In the genomic region with DNA sequence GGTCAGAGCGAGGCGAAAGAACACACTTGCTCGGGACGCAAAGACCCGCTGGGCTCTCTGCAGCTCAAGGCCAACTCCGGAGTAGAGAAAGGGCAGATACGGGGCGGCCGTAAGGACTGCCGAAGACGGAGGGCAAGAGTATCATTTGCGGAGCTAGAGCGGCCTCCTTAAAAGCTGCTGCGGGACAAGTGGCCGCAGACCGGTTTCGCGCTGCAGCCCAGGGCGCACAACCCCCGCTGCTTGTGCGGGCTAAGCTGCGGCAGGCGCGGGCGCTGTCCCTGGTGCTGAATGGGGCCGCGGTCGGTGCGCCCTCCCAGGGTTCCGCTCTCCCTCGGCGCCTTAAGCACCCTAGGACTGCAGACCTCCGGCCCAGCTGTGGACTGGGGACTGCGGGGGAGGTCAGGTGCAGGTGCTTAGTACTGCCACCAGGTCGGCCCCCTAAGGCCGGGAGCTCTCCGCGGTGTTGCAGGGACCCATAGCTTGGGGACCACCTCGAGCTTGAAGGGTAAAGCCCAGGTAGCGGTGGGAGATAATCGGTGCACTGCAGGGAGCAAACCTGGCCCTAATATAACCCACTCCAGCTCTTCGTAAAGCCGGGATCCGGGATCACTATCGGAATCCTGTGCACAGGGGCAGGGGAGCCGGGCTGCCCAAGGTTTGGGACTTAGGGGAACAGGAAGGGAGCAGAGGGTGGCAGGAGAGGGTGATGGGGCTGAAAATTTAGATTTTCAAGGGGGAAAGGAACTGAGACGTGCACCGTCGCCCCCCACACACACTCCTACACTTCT, we compare ENCODE assay signal across 9 mouse cellular contexts. TPM values are rescaled to one million over a fixed set of nuclear protein-coding genes. Genes with fewer than 3 reads are reported as not detected.
DNase-seq lines count a peak whose midpoint lies in the region; ATAC-seq and TF ChIP-seq lines count a peak whose summit lies in the region.
"Had no signal": no experiment of that assay in that cellular context is flagged by ENCODE, and none has a peak within 500 bp of the region (broad histone marks: within the 10 kb centered on the region; RNA-seq: fewer than 3 reads in every experiment).

No protein-coding gene starts in this region.

- H3K9ac ChIP-seq in hindbrain, postnatal 0 days (replicated peaks; ENCODE audit: low read length), result peak overlapping the region; percentile 67
- H3K9ac ChIP-seq in limb, embryonic 12.5 days (replicated peaks), result no peak overlapping the region
- peak overlapping the region; percentile 38 for H3K9ac ChIP-seq in midbrain, embryonic 15.5 days

- H3K9me3 ChIP-seq in hindbrain, postnatal 0 days (ENCODE audit: low read length), result no peaks in the 10 kb centered on the region
- no peaks in the 10 kb centered on the region for H3K9me3 ChIP-seq in limb, embryonic 12.5 days
- no peaks in the 10 kb centered on the region for H3K9me3 ChIP-seq in midbrain, embryonic 15.5 days

- no peak overlapping the region for H3K27ac ChIP-seq in gastrocnemius, adult 2 months
- peak overlapping the region; percentile 77 for H3K27ac ChIP-seq in hindbrain, postnatal 0 days
- H3K27ac ChIP-seq in limb, embryonic 12.5 days, result no peak overlapping the region
- peak overlapping the region; percentile 67 for H3K27ac ChIP-seq in midbrain, embryonic 15.5 days

- H3K36me3 ChIP-seq in hindbrain, postnatal 0 days (ENCODE audit: insufficient read depth, low read length), result no peaks in the 10 kb centered on the region
- H3K36me3 ChIP-seq in limb, embryonic 12.5 days, result no peaks in the 10 kb centered on the region
- no peaks in the 10 kb centered on the region for H3K36me3 ChIP-seq in midbrain, embryonic 15.5 days (replicated peaks)

- under 1% methylated on average over 49 of the region's 49 CpGs for WGBS in hindbrain, postnatal 0 days
- under 1% methylated on average over 49 of the region's 49 CpGs for WGBS in limb, embryonic 12.5 days
- WGBS in midbrain, embryonic 15.5 days, result under 1% methylated on average over 49 of the region's 49 CpGs

- TF ChIP-seq CTCF in gastrocnemius, adult 2 months (IDR thresholded peaks at IDR 0.05), result no peak
- TF ChIP-seq CTCF in hindbrain, postnatal 0 days (IDR thresholded peaks at IDR 0.05; ENCODE audit: low read depth), result peak; percentile 36

- peak; percentile 31 for DNase-seq in layer of hippocampus, adult 11-12 months (ENCODE audit: low spot score)
- no peak for DNase-seq in layer of hippocampus, adult 9-11 months
- peak; percentile 53 to 64 for DNase-seq in cerebellum, postnatal 14 days
- DNase-seq in gastrocnemius, adult 2 months, result peak; percentile 71
- peak; percentile 64 for DNase-seq in hindbrain, postnatal 0 days (ENCODE audit: low spot score)
- DNase-seq in testis, postnatal 10 days (ENCODE audit: low spot score), result peak; percentile 84

- intact Hi-C loops in gastrocnemius, adult 2 months (cut with DNase I), result no loop called here

- ATAC-seq in hindbrain, postnatal 0 days, result peak; percentile 24
- peak; percentile 60; the same call in 1 of the 2 replicates for ATAC-seq in limb, embryonic 12.5 days (ENCODE audit: insufficient number of reproducible peaks, insufficient read depth, low FRiP score, low TSS enrichment, low read depth)
- peak; percentile 48 for ATAC-seq in midbrain, embryonic 15.5 days (replicated peaks)

- peak overlapping the region; percentile 46 for H3K4me3 ChIP-seq in gastrocnemius, adult 2 months
- peak overlapping the region; percentile 72 for H3K4me3 ChIP-seq in hindbrain, postnatal 0 days (ENCODE audit: low read length)
- H3K4me3 ChIP-seq in limb, embryonic 12.5 days (replicated peaks), result peak overlapping the region; percentile 48
- H3K4me3 ChIP-seq in midbrain, embryonic 15.5 days, result peak overlapping the region; percentile 56

- no peaks in the 10 kb centered on the region for H3K27me3 ChIP-seq in hindbrain, postnatal 0 days (ENCODE audit: insufficient read depth, low read length)
- H3K27me3 ChIP-seq in limb, embryonic 12.5 days, result peaks cover 99% of the 10 kb centered on the region
- H3K27me3 ChIP-seq in midbrain, embryonic 15.5 days (replicated peaks), result no peaks in the 10 kb centered on the region

- H3K4me2 ChIP-seq in hindbrain, postnatal 0 days (ENCODE audit: low read depth, low read length), result peak overlapping the region; percentile 89
- peak overlapping the region; percentile 89 for H3K4me2 ChIP-seq in limb, embryonic 12.5 days
- H3K4me2 ChIP-seq in midbrain, embryonic 15.5 days, result peak overlapping the region; percentile 73

- 0 out of 2 replicates have a peak, but pooled peaks cover 10% of the 10 kb centered on the region for H3K4me1 ChIP-seq in hindbrain, postnatal 0 days (ENCODE audit: insufficient read depth, low read length)
- H3K4me1 ChIP-seq in limb, embryonic 12.5 days (replicated peaks), result peaks cover 38% of the 10 kb centered on the region
- H3K4me1 ChIP-seq in midbrain, embryonic 15.5 days, result peaks cover 48% of the 10 kb centered on the region

RNA-seq across cellular contexts. Expression of a gene that starts 1.4 kb away (rescaled TPM):
- not detected for total RNA-seq in gastrocnemius, adult 2 months (2021)
- 24.9 and 28.7 TPM in 2 replicates for total RNA-seq in hindbrain, postnatal 0 days (2014; rRNA removed)
- 31.7 and 35.5 TPM in 2 replicates for polyA plus RNA-seq in hindbrain, postnatal 0 days (2015; fragmentation: Nextera tagmentation; extraction: Ambion mirVana)
- polyA plus RNA-seq in limb, embryonic 12.5 days (2016; fragmentation: Nextera tagmentation; extraction: Ambion mirVana), result 0.08 and 0.26 TPM in 2 replicates
- polyA plus RNA-seq in midbrain, embryonic 15.5 days (2015; fragmentation: Nextera tagmentation; extraction: Ambion mirVana), result 28.3 and 30.7 TPM in 2 replicates
- total RNA-seq: CH12.LX had no signal

Comparison
In these comparisons a context has a peak if more than half of its experiments do, and no peak if none do; other contexts are left out.
1. H3K27ac ChIP-seq: peak in hindbrain, postnatal 0 days (single experiment) and midbrain, embryonic 15.5 days (single experiment); none in gastrocnemius, adult 2 months (single experiment) and limb, embryonic 12.5 days (single experiment).
2. RNA of a gene that starts 1.4 kb away (polyA plus RNA-seq): 31.7 to 35.5 TPM in hindbrain, postnatal 0 days and 28.3 to 30.7 TPM in midbrain, embryonic 15.5 days; 0.08 to 0.26 TPM in limb, embryonic 12.5 days; every median in the first group is over 10 times any median in the second.
3. Peak in every context shown above with its lines, with median percentiles within 50 percentile points of each other: H3K4me3 ChIP-seq, ATAC-seq and H3K4me2 ChIP-seq.